Mouse (Mus musculus) megakaryocyte, embryonic 14.5 days (primary cell): ENCODE measurements around the gene Rarres1.

ENCODE experiments used
- FLI1 ChIP-seq: IDR thresholded peaks from 2 replicates; pipeline ENCODE4 v1.6.1; 2012; ENCODE audit warnings: low read length, inconsistent platforms, mixed read lengths
- GATA1 ChIP-seq: IDR thresholded peaks from 3 replicates; pipeline ENCODE4 v1.6.1; 2012; ENCODE audit warnings: mixed read lengths, low read length, inconsistent platforms, borderline replicate concordance

GRCm38 (mm10) chr3:67459881-67460280 is 55.4 kb downstream of the Rarres1 start:
- no peak for TF ChIP-seq GATA1
- no peak for TF ChIP-seq FLI1
